ENCODE assay signal across 21 mouse cellular contexts in genomic region chr11:8787604-8788003, GRCm38 (mm10).
DNase-seq lines count a peak whose midpoint lies in the region; ATAC-seq and TF ChIP-seq lines count a peak whose summit lies in the region.
"Had no signal": no experiment of that assay in that cellular context is flagged by ENCODE, and none has a peak within 500 bp of the region (broad histone marks: within the 10 kb centered on the region; RNA-seq: fewer than 3 reads in every experiment).

No protein-coding gene starts in this region.

- H3K27me3 ChIP-seq in heart, adult 2 months (ENCODE audit: control insufficient read depth, insufficient read depth, low read length), result no peaks in the 10 kb centered on the region; the same call in 1 of the 2 replicates
- no peaks in the 10 kb centered on the region for H3K27me3 ChIP-seq in intestine, postnatal 0 days (replicated peaks; ENCODE audit: control insufficient read depth, insufficient read depth, low read length)
- H3K27me3 ChIP-seq in stomach, embryonic 14.5 days (ENCODE audit: control insufficient read depth, insufficient read depth, low read length), result no peaks in the 10 kb centered on the region
- no peaks in the 10 kb centered on the region for H3K27me3 ChIP-seq in thymus, adult 2 months (ENCODE audit: control insufficient read depth, insufficient read depth, low read length)
- H3K27me3 ChIP-seq: hindbrain, embryonic 13.5 days had no signal

- peak; percentile 23 for DNase-seq in heart, adult 11 months
- DNase-seq in heart, adult 2 months, result no peak
- no peak for DNase-seq in thymus, adult 2 months
- no peak for DNase-seq in kidney, postnatal 14 days
- DNase-seq: adrenal gland, adult 2 months; adrenal gland, postnatal 25 days; cerebellum, adult 18-20 months; cerebellum, adult 9-11 months; cerebellum, postnatal 36 days; gastrocnemius, postnatal 36 days; heart, postnatal 10 days; heart, postnatal 4 days had no signal

- TF ChIP-seq POLR2A in heart, adult 2 months (IDR thresholded peaks at IDR 0.05; ENCODE audit: insufficient read depth, low read depth, low read length), result no peak
- TF ChIP-seq POLR2A in thymus, adult 2 months (IDR thresholded peaks at IDR 0.05; ENCODE audit: control insufficient read depth, extremely low read depth, insufficient read depth, low read length, poor library complexity), result no peak

- no peaks in the 10 kb centered on the region for H3K79me2 ChIP-seq in heart, adult 2 months (replicated peaks; ENCODE audit: control insufficient read depth, insufficient read depth, low read length)

- TF ChIP-seq CTCF in heart, adult 2 months (IDR thresholded peaks at IDR 0.05), result no peak
- no peak for TF ChIP-seq CTCF in intestine, postnatal 0 days (IDR thresholded peaks at IDR 0.05; ENCODE audit: low read depth)
- no peak for TF ChIP-seq CTCF in thymus, adult 2 months (IDR thresholded peaks at IDR 0.05; ENCODE audit: borderline replicate concordance, control insufficient read depth, extremely low read depth, insufficient read depth, low read length, poor library complexity)

- no peaks in the 10 kb centered on the region for H3K36me3 ChIP-seq in heart, adult 2 months (ENCODE audit: control insufficient read depth, insufficient read depth, low read length)
- H3K36me3 ChIP-seq in intestine, postnatal 0 days (ENCODE audit: control insufficient read depth, insufficient read depth), result no peaks in the 10 kb centered on the region
- H3K36me3 ChIP-seq in stomach, embryonic 14.5 days (ENCODE audit: control insufficient read depth, insufficient read depth, low read length), result no peaks in the 10 kb centered on the region
- H3K36me3 ChIP-seq in thymus, adult 2 months (ENCODE audit: control insufficient read depth, insufficient read depth, low read length), result no peaks in the 10 kb centered on the region
- H3K36me3 ChIP-seq: embryonic facial prominence, embryonic 10.5 days; forebrain, embryonic 10.5 days; hindbrain, embryonic 13.5 days had no signal

- TF ChIP-seq EP300 in heart, adult 2 months (IDR thresholded peaks at IDR 0.05; ENCODE audit: insufficient read depth, low read depth, low read length), result no peak

- H3K4me2 ChIP-seq in intestine, postnatal 0 days (replicated peaks; ENCODE audit: low read depth), result no peak overlapping the region
- H3K4me2 ChIP-seq in stomach, embryonic 14.5 days (replicated peaks; ENCODE audit: low read depth, low read length), result no peak overlapping the region
- H3K4me2 ChIP-seq: hindbrain, embryonic 13.5 days had no signal

- no peak overlapping the region for H3K4me3 ChIP-seq in heart, adult 2 months
- H3K4me3 ChIP-seq in intestine, postnatal 0 days (ENCODE audit: low read depth, low read length), result no peak overlapping the region
- H3K4me3 ChIP-seq in stomach, embryonic 14.5 days (ENCODE audit: low read depth, low read length), result no peak overlapping the region
- no peak overlapping the region for H3K4me3 ChIP-seq in thymus, adult 2 months (ENCODE audit: control insufficient read depth, insufficient read depth, low read length)
- H3K4me3 ChIP-seq: embryonic facial prominence, embryonic 10.5 days; forebrain, embryonic 10.5 days; hindbrain, embryonic 13.5 days had no signal

- intact Hi-C loops in heart, adult 2 months (cut with DNase I), result no loop called here

- H3K4me1 ChIP-seq in heart, adult 2 months (ENCODE audit: control insufficient read depth, insufficient read depth, low read length), result no peaks in the 10 kb centered on the region
- H3K4me1 ChIP-seq in intestine, postnatal 0 days (replicated peaks; ENCODE audit: control insufficient read depth, insufficient read depth, low read length), result no peaks in the 10 kb centered on the region
- peaks cover 27% of the 10 kb centered on the region for H3K4me1 ChIP-seq in stomach, embryonic 14.5 days (ENCODE audit: control insufficient read depth, insufficient read depth, low read length)
- peaks cover under 1% of the 10 kb centered on the region for H3K4me1 ChIP-seq in thymus, adult 2 months (replicated peaks; ENCODE audit: control insufficient read depth, insufficient read depth, low read length)
- H3K4me1 ChIP-seq: forebrain, embryonic 10.5 days; hindbrain, embryonic 13.5 days had no signal

- H3K9me3 ChIP-seq in intestine, postnatal 0 days (ENCODE audit: control insufficient read depth), result no peaks in the 10 kb centered on the region
- H3K9me3 ChIP-seq in stomach, embryonic 14.5 days (ENCODE audit: control insufficient read depth, low read depth, low read length), result no peaks in the 10 kb centered on the region
- H3K9me3 ChIP-seq: embryonic facial prominence, embryonic 10.5 days; forebrain, embryonic 10.5 days; hindbrain, embryonic 13.5 days had no signal

- H3K9ac ChIP-seq in heart, adult 2 months (ENCODE audit: low read depth, low read length), result no peak overlapping the region
- H3K9ac ChIP-seq in intestine, postnatal 0 days (ENCODE audit: low read depth, low read length), result no peak overlapping the region
- H3K9ac ChIP-seq in stomach, embryonic 14.5 days (replicated peaks; ENCODE audit: low read depth, low read length), result no peak overlapping the region
- H3K9ac ChIP-seq: hindbrain, embryonic 13.5 days had no signal

- no peak overlapping the region for H3K27ac ChIP-seq in heart, adult 2 months
- H3K27ac ChIP-seq in intestine, postnatal 0 days (ENCODE audit: low read depth, low read length), result no peak overlapping the region
- H3K27ac ChIP-seq in stomach, embryonic 14.5 days (ENCODE audit: low read length), result peak overlapping the region; percentile 87; the same call in 1 of the 2 replicates
- H3K27ac ChIP-seq in thymus, adult 2 months (ENCODE audit: control insufficient read depth, insufficient read depth, low read length), result no peak overlapping the region
- H3K27ac ChIP-seq: embryonic facial prominence, embryonic 10.5 days; forebrain, embryonic 10.5 days; hindbrain, embryonic 13.5 days; hindbrain, postnatal 0 days had no signal

- WGBS in heart, adult 2 months, result 71% methylated on average over 3 of the region's 3 CpGs
- WGBS in intestine, postnatal 0 days, result 48% methylated on average over 3 of the region's 3 CpGs
- WGBS in stomach, embryonic 14.5 days, result 68% methylated on average over 3 of the region's 3 CpGs
- 72% methylated on average over 3 of the region's 3 CpGs for WGBS in thymus, adult 2 months

- peak; percentile 48 to 64; a peak in 3 of 4 replicates for ATAC-seq in hematopoietic stem cell, adult 5-6 weeks (replicated peaks in 1 of 2; ENCODE audit: insufficient read depth in 1 of 2, low FRiP score in 2 of 2, low TSS enrichment in 1 of 2, low read depth in 1 of 2, poor library complexity in 2 of 2, severe bottlenecking in 2 of 2)
- peak; percentile 61 for ATAC-seq in intestine, postnatal 0 days
- ATAC-seq in stomach, embryonic 14.5 days (ENCODE audit: insufficient number of reproducible peaks, insufficient read depth, low FRiP score, low read depth), result no peak
- ATAC-seq in erythroid progenitor cell, adult 5-6 weeks (replicated peaks; ENCODE audit: low FRiP score, poor library complexity, severe bottlenecking), result no peak
- ATAC-seq: forebrain, embryonic 14.5 days; hindbrain, postnatal 0 days had no signal

Comparison
In these comparisons a context has a peak if more than half of its experiments do, and no peak if none do; other contexts are left out.
1. ATAC-seq: peak in hematopoietic stem cell, adult 5-6 weeks (2 of 2) and intestine, postnatal 0 days (single experiment); none in stomach, embryonic 14.5 days (single experiment) and erythroid progenitor cell, adult 5-6 weeks (single experiment).